Mouse (Mus musculus) forebrain, embryonic 16.5 days (tissue): ENCODE data around the gene Usf2. TPM values are rescaled to one million over a fixed set of nuclear protein-coding genes. Genes with fewer than 3 reads are reported as not detected.

Source experiments
- ATAC-seq: fragments of 200-750 bp; cut with Nextera tagmentation; 2 replicates; pipeline ENCODE4 v1.8.0; 2017; ENCODE audit warnings: mild to moderate bottlenecking, moderate library complexity
- H3K27ac ChIP-seq: fragments of 300-500 bp; sonication (generic); 2 replicates; pipeline ENCODE4 v1.5.1; 2014; ENCODE audit warnings: low read length, control low read depth
- H3K27me3 ChIP-seq: fragments of 300-500 bp; sonication (generic); replicated peaks from 2 replicates; pipeline ENCODE4 v1.6.1; 2014; ENCODE audit warnings: low read length; ENCODE audit not compliant: control insufficient read depth, insufficient read depth
- H3K36me3 ChIP-seq: fragments of 300-500 bp; sonication (generic); 2 replicates; pipeline ENCODE4 v1.6.1; 2014; ENCODE audit not compliant: control insufficient read depth, insufficient read depth
- H3K4me1 ChIP-seq: fragments of 300-500 bp; sonication (generic); replicated peaks from 2 replicates; pipeline ENCODE4 v1.6.1; 2014; ENCODE audit warnings: low read length; ENCODE audit not compliant: control insufficient read depth, insufficient read depth
- H3K4me2 ChIP-seq: fragments of 300-500 bp; sonication (generic); 2 replicates; pipeline ENCODE4 v1.6.1; 2014; ENCODE audit warnings: mild to moderate bottlenecking, low read length, control low read depth
- H3K4me3 ChIP-seq: fragments of 300-500 bp; sonication (generic); replicated peaks from 2 replicates; pipeline ENCODE4 v1.5.1; 2014; ENCODE audit warnings: mild to moderate bottlenecking, low read length, control low read depth
- H3K9ac ChIP-seq: fragments of 300-500 bp; sonication (generic); replicated peaks from 2 replicates; pipeline ENCODE4 v1.6.1; 2014; ENCODE audit warnings: low read depth, low read length, control low read depth
- H3K9me3 ChIP-seq: fragments of 300-500 bp; sonication (generic); 2 replicates; pipeline ENCODE4 v1.6.1; 2016; ENCODE audit warnings: low read length; ENCODE audit not compliant: control insufficient read depth
- WGBS: fragments of 180-500 bp; shearing (Covaris S2); extraction: QIAGEN DNeasy Blood & Tissue Kit; methylation state at CpG from one replicate; pipeline ENCODE4 v1.1.7; 2014; 5-methylcytosine and 5-hydroxymethylcytosine counted together
- polyA plus RNA-seq: library from polyadenylated mRNA; unstranded; fragments of >200 nt; fragmentation: Nextera tagmentation; extraction: Ambion mirVana; gene quantifications from 2 replicates; pipeline ENCODE4 v1.2.1, GENCODE M21; 2015

Gene Usf2
- 30.0 and 32.3 TPM in 2 replicates for polyA plus RNA-seq

- under 1% methylated on average over 31 of the region's 82 CpGs for WGBS
- peak; percentile 61 for ATAC-seq
- peak within 1 kb of the TSS; percentile 78 for H3K4me2 ChIP-seq
Measured at GRCm38 (mm10) chr7:30956756-30957366, at the start of gene Usf2. Gene Usf2, minus strand, starts transcription at chr7:30956803.

DNA sequence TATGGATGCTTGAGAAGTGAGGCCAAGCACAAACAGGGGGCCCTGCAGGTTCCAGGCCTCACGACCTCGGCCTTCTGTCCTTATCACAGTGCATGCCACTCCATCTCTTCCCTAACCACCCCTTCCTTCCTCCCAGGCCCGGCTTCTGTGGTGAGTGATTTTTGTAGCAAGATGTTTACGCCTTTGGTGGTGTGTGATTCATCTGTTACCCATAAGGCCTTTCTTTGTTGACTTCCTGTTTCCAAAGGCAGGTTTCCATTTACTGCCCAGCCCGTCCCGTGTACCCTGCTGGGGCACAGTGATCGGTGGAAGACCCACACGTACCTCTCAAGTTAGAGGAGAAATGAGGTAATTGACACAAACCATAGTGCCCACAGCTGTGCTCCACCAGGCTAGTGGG is 46.0 kb upstream of the Usf2 start:
- no peaks in the 10 kb centered on the region for H3K36me3 ChIP-seq
- no peak for ATAC-seq
- H3K9ac ChIP-seq = no peak overlapping the region
- H3K4me2 ChIP-seq = no peak overlapping the region
- no peak overlapping the region for H3K27ac ChIP-seq
- WGBS = 85% methylated on average over 8 of the region's 8 CpGs
- H3K9me3 ChIP-seq = no peaks in the 10 kb centered on the region
- H3K4me3 ChIP-seq = no peak overlapping the region
- H3K27me3 ChIP-seq = no peaks in the 10 kb centered on the region
- H3K4me1 ChIP-seq = no peaks in the 10 kb centered on the region

More at GRCm38 (mm10) chr7:30956756-30957366, at the start of gene Usf2:
- Histone ChIP-seq H3K4me1 (peaks cover 18% of the 10 kb centered on the region), H3K27me3 (no peaks in the 10 kb centered on the region), H3K4me3 (peak within 1 kb of the TSS; percentile 84), H3K36me3 (peaks cover 14% of the 10 kb centered on the region), H3K9me3 (no peaks in the 10 kb centered on the region), H3K27ac (peak within 1 kb of the TSS; percentile 98), H3K9ac (peak within 1 kb of the TSS; percentile 79)

- Histone ChIP-seq H3K27me3 (no peaks in the 10 kb centered on the region), H3K27ac (no peak overlapping the region), H3K9me3 (peaks cover 5% of the 10 kb centered on the region; the same call in 1 of the 2 replicates), H3K4me3 (no peak overlapping the region), H3K4me2 (no peak overlapping the region), H3K4me1 (no peaks in the 10 kb centered on the region), H3K36me3 (no peaks in the 10 kb centered on the region), H3K9ac (no peak overlapping the region)
- no peak for ATAC-seq
- 46% methylated on average over 7 of the region's 7 CpGs for WGBS
Measured at GRCm38 (mm10) chr7:31000505-31001020, 44.0 kb upstream of the Usf2 start.

GRCm38 (mm10) chr7:30996491-30996890 is 39.9 kb upstream of the Usf2 start:
- ATAC-seq = no peak
- Histone ChIP-seq H3K4me3 (no peak overlapping the region), H3K9ac (no peak overlapping the region), H3K27me3 (no peaks in the 10 kb centered on the region), H3K4me2 (no peak overlapping the region), H3K9me3 (peaks cover 5% of the 10 kb centered on the region; the same call in 1 of the 2 replicates), H3K4me1 (no peaks in the 10 kb centered on the region), H3K36me3 (no peaks in the 10 kb centered on the region), H3K27ac (no peak overlapping the region)
- WGBS = 99% methylated on average over 2 of the region's 2 CpGs

GRCm38 (mm10) chr7:30993986-30994385 is 37.4 kb upstream of the Usf2 start:
- WGBS = 82% methylated on average over 5 of the region's 5 CpGs
- no peaks in the 10 kb centered on the region for H3K36me3 ChIP-seq

GRCm38 (mm10) chr7:30992148-30992547 is 35.5 kb upstream of the Usf2 start:
- no peaks in the 10 kb centered on the region for H3K27me3 ChIP-seq
- H3K4me2 ChIP-seq = no peak overlapping the region
- no peak overlapping the region for H3K27ac ChIP-seq
- H3K9me3 ChIP-seq = peaks cover 5% of the 10 kb centered on the region; the same call in 1 of the 2 replicates
- ATAC-seq = no peak
- H3K9ac ChIP-seq = no peak overlapping the region
- H3K36me3 ChIP-seq = no peaks in the 10 kb centered on the region
- H3K4me1 ChIP-seq = no peaks in the 10 kb centered on the region
- WGBS = 87% methylated on average over 5 of the region's 5 CpGs
- H3K4me3 ChIP-seq = no peak overlapping the region

More at GRCm38 (mm10) chr7:30993986-30994385, 37.4 kb upstream of the Usf2 start:
- Histone ChIP-seq H3K9ac (no peak overlapping the region), H3K27ac (no peak overlapping the region), H3K27me3 (no peaks in the 10 kb centered on the region), H3K9me3 (peaks cover 5% of the 10 kb centered on the region; the same call in 1 of the 2 replicates), H3K4me3 (no peak overlapping the region), H3K4me2 (no peak overlapping the region), H3K4me1 (no peaks in the 10 kb centered on the region)
- no peak for ATAC-seq

- Histone ChIP-seq H3K4me1 (no peaks in the 10 kb centered on the region), H3K27ac (no peak overlapping the region), H3K27me3 (no peaks in the 10 kb centered on the region), H3K9me3 (no peaks in the 10 kb centered on the region), H3K4me3 (no peak overlapping the region), H3K9ac (no peak overlapping the region), H3K36me3 (no peaks in the 10 kb centered on the region), H3K4me2 (no peak overlapping the region)
- 93% methylated on average over 4 of the region's 4 CpGs for WGBS
- no peak for ATAC-seq
Measured at GRCm38 (mm10) chr7:30988519-30989162, 32.0 kb upstream of the Usf2 start.

GRCm38 (mm10) chr7:30985357-30985756 is 28.8 kb upstream of the Usf2 start:
- WGBS = 84% methylated on average over 9 of the region's 9 CpGs
- no peak for ATAC-seq
- no peak overlapping the region for H3K27ac ChIP-seq
- no peak overlapping the region for H3K9ac ChIP-seq
- H3K27me3 ChIP-seq = no peaks in the 10 kb centered on the region
- H3K4me1 ChIP-seq = no peaks in the 10 kb centered on the region
- no peaks in the 10 kb centered on the region for H3K36me3 ChIP-seq
- no peaks in the 10 kb centered on the region for H3K9me3 ChIP-seq
- no peak overlapping the region for H3K4me3 ChIP-seq
- no peak overlapping the region for H3K4me2 ChIP-seq

DNA sequence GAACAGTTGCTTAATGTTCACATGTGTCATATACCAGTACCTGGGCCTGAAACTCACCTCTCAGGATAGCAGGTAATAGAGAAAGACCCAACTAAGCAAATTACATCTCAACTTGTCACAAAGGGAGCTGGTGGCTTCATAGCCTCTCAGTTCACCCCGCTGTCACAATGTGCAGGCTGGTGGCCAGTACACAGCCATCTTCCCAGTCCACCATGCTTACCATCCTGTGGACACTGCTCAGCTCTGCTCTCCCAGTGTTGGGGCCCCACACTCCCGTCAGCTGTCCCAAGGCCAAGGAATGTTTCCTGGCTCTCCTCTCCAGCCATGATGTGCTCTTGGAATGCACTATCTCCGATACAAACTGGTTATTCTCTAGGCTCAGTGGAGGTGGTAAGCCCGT is 25.1 kb upstream of the Usf2 start:
- no peak for ATAC-seq
- no peak overlapping the region for H3K4me2 ChIP-seq
- no peaks in the 10 kb centered on the region for H3K36me3 ChIP-seq
- no peak overlapping the region for H3K27ac ChIP-seq
- no peak overlapping the region for H3K9ac ChIP-seq
- H3K27me3 ChIP-seq = no peaks in the 10 kb centered on the region
- H3K4me3 ChIP-seq = no peak overlapping the region
- 95% methylated on average over 4 of the region's 4 CpGs for WGBS
- H3K4me1 ChIP-seq = no peaks in the 10 kb centered on the region
- no peaks in the 10 kb centered on the region for H3K9me3 ChIP-seq
